In the genomic region with DNA sequence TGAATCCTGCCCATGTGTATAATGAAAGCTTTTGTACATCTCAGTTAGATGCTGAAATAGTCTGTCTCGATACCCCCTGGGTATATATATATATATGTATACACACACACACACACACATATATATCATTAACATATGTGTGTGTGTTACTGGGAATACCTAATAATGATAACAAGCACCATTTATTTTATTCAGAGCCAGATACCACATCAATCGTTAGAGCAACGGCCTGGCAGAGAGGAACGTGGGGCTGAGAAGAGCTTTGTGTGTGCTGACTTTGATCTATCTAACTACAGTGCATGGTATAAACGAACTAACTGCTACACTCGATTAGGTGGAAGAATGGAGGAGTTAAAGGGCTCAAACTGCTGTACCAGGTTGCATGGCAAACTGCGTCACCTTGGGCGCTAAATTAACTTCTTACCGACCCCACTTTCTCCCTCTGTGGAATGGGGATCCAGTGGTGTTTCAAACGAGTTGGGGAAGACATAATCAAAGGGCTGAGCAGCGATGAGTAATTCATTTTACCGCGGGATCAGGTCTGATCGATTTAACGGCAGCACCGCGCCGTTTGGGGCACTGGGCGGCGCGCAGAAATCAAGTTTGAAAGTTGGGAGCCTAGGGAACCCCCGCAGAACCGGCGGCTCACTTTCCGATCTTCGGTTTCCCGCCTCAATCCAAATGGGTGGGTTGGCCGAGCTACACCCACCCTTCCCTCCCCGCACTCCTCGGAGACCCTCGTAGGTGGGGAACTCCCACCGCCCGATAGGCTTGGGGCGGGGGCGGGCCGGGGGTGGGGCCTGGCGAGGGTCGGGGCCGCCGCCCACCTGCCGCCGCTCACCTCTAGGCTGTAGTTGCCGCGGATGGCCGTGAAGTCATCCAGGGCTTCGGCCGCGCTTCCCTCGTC, we compare ENCODE assay signal across 8 mouse cellular contexts. TPM values are rescaled to one million over a fixed set of nuclear protein-coding genes. Genes with fewer than 3 reads are reported as not detected.
A peak's percentile ranks its signal among the peaks of the same experiment; 100 is the strongest.
DNase-seq lines count a peak whose midpoint lies in the region; ATAC-seq and TF ChIP-seq lines count a peak whose summit lies in the region.

No protein-coding gene starts in this region.

- H3K79me2 ChIP-seq in heart, adult 2 months (replicated peaks; ENCODE audit: control insufficient read depth, insufficient read depth, low read length): no peaks in the 10 kb centered on the region

- peak overlapping the region; percentile 90 for H3K9ac ChIP-seq in heart, adult 2 months (ENCODE audit: low read depth, low read length)
- peak overlapping the region; percentile 87 for H3K9ac ChIP-seq in hindbrain, postnatal 0 days (replicated peaks; ENCODE audit: low read length)
- peak overlapping the region; percentile 86 for H3K9ac ChIP-seq in limb, embryonic 13.5 days
- peak overlapping the region; percentile 90 for H3K9ac ChIP-seq in midbrain, embryonic 14.5 days (replicated peaks; ENCODE audit: low read length)

- H3K4me1 ChIP-seq in heart, adult 2 months (ENCODE audit: control insufficient read depth, insufficient read depth, low read length): no peaks in the 10 kb centered on the region; the same call in none of the 2 replicates
- no peaks in the 10 kb centered on the region for H3K4me1 ChIP-seq in hindbrain, postnatal 0 days (ENCODE audit: insufficient read depth, low read length)
- peaks cover 17% of the 10 kb centered on the region; the same call in 1 of the 2 replicates for H3K4me1 ChIP-seq in limb, embryonic 13.5 days
- peaks cover 4% of the 10 kb centered on the region for H3K4me1 ChIP-seq in midbrain, embryonic 14.5 days (ENCODE audit: control insufficient read depth, insufficient read depth, low read length)

- no peak for TF ChIP-seq POLR2A in heart, adult 2 months (IDR thresholded peaks at IDR 0.05; ENCODE audit: insufficient read depth, low read depth, low read length)

- H3K4me2 ChIP-seq in hindbrain, postnatal 0 days (ENCODE audit: low read depth, low read length): peak overlapping the region; percentile 88
- peak overlapping the region; percentile 72 for H3K4me2 ChIP-seq in limb, embryonic 13.5 days (replicated peaks)
- H3K4me2 ChIP-seq in midbrain, embryonic 14.5 days (ENCODE audit: low read length): peak overlapping the region; percentile 78

- peak; percentile 58 for ATAC-seq in erythroblast, adult 5-6 weeks (replicated peaks; ENCODE audit: low FRiP score, poor library complexity, severe bottlenecking)
- peak; percentile 79 for ATAC-seq in hindbrain, postnatal 0 days
- ATAC-seq in limb, embryonic 13.5 days (ENCODE audit: low FRiP score, low read depth): peak; percentile 93
- ATAC-seq in midbrain, embryonic 14.5 days (ENCODE audit: low FRiP score, low TSS enrichment): peak; percentile 77

- intact Hi-C loops in heart, adult 2 months (cut with DNase I): loop anchor here (2.0 to 5.0 kb wide), 3 partner anchors 55 to 74 kb away; a partner anchor contains a TSS
- intact Hi-C loops in heart, postnatal 25 days (cut with DNase I): no loop called here

- H3K9me3 ChIP-seq in hindbrain, postnatal 0 days (ENCODE audit: low read length): no peaks in the 10 kb centered on the region
- H3K9me3 ChIP-seq in limb, embryonic 13.5 days: no peaks in the 10 kb centered on the region; the same call in 1 of the 2 replicates
- no peaks in the 10 kb centered on the region for H3K9me3 ChIP-seq in midbrain, embryonic 14.5 days (ENCODE audit: control insufficient read depth, low read length)

- TF ChIP-seq EP300 in heart, adult 2 months (IDR thresholded peaks at IDR 0.05; ENCODE audit: insufficient read depth, low read depth, low read length): no peak

- peak overlapping the region; percentile 81 for H3K27ac ChIP-seq in heart, adult 2 months
- H3K27ac ChIP-seq in hindbrain, postnatal 0 days: peak overlapping the region; percentile 92
- peak overlapping the region; percentile 98 for H3K27ac ChIP-seq in limb, embryonic 13.5 days
- H3K27ac ChIP-seq in midbrain, embryonic 14.5 days (replicated peaks; ENCODE audit: low read depth, low read length): peak overlapping the region; percentile 98

- peaks cover 2% of the 10 kb centered on the region; the same call in 1 of the 2 replicates for H3K36me3 ChIP-seq in heart, adult 2 months (ENCODE audit: control insufficient read depth, insufficient read depth, low read length)
- H3K36me3 ChIP-seq in hindbrain, postnatal 0 days (ENCODE audit: insufficient read depth, low read length): no peaks in the 10 kb centered on the region
- peaks cover 13% of the 10 kb centered on the region for H3K36me3 ChIP-seq in limb, embryonic 13.5 days
- peaks cover 7% of the 10 kb centered on the region for H3K36me3 ChIP-seq in midbrain, embryonic 14.5 days (ENCODE audit: control insufficient read depth, insufficient read depth, low read length)

- TF ChIP-seq CTCF in heart, adult 2 months (IDR thresholded peaks at IDR 0.05): no peak
- TF ChIP-seq CTCF in hindbrain, postnatal 0 days (IDR thresholded peaks at IDR 0.05; ENCODE audit: low read depth): peak; percentile 35; the same call in 1 of the 2 replicates

- 2% methylated on average over 45 of the region's 49 CpGs for WGBS in heart, adult 2 months
- WGBS in hindbrain, postnatal 0 days: 2% methylated on average over 48 of the region's 49 CpGs
- 1% methylated on average over 44 of the region's 49 CpGs for WGBS in limb, embryonic 13.5 days
- WGBS in midbrain, embryonic 14.5 days: under 1% methylated on average over 49 of the region's 49 CpGs

- peak overlapping the region; percentile 96 for H3K4me3 ChIP-seq in heart, adult 2 months
- H3K4me3 ChIP-seq in hindbrain, postnatal 0 days (ENCODE audit: low read length): peak overlapping the region; percentile 87
- peak overlapping the region; percentile 71 for H3K4me3 ChIP-seq in limb, embryonic 13.5 days
- peak overlapping the region; percentile 81 for H3K4me3 ChIP-seq in midbrain, embryonic 14.5 days (replicated peaks; ENCODE audit: low read depth, low read length)

- peak in 1 of 2 experiments; percentile 56 for DNase-seq in heart, adult 2 months
- no peak for DNase-seq in heart, postnatal 25 days (ENCODE audit: low spot score)
- peak; percentile 61 for DNase-seq in T-cell, adult 2 months (ENCODE audit: low spot score)
- DNase-seq in hindbrain, postnatal 0 days (ENCODE audit: low spot score): peak; percentile 71
- peak; percentile 74 for DNase-seq in midbrain, embryonic 14.5 days
- DNase-seq in thymus, adult 18-20 months: peak; percentile 26 to 54

- no peaks in the 10 kb centered on the region for H3K27me3 ChIP-seq in heart, adult 2 months (ENCODE audit: control insufficient read depth, insufficient read depth, low read length)
- H3K27me3 ChIP-seq in hindbrain, postnatal 0 days (ENCODE audit: insufficient read depth, low read length): no peaks in the 10 kb centered on the region
- no peaks in the 10 kb centered on the region for H3K27me3 ChIP-seq in limb, embryonic 13.5 days
- no peaks in the 10 kb centered on the region for H3K27me3 ChIP-seq in midbrain, embryonic 14.5 days (ENCODE audit: control insufficient read depth, insufficient read depth, low read length)

RNA-seq across cellular contexts. Expression of a gene that starts 0.6 kb away (rescaled TPM):
- total RNA-seq in heart, adult 2 months (2021): 1 to 10 TPM; 2.0 to 2.1 TPM
- 0.84 and 1.7 TPM in 2 replicates for polyA plus RNA-seq in heart, adult 2 months (2012; rRNA removed)
- 1 to 10 TPM; 2.3 to 2.5 TPM for total RNA-seq in heart, postnatal 25 days (2021)
- total RNA-seq in erythroblast, adult 5-6 weeks (2015; ENCODE audit: low replicate concordance): 31.5 and 34.9 TPM in 2 replicates
- 40.8 and 48.4 TPM in 2 replicates for total RNA-seq in erythroblast, adult 5-6 weeks (2017; ENCODE audit: low replicate concordance)
- total RNA-seq in hindbrain, postnatal 0 days (2014; rRNA removed): 8.4 and 12.7 TPM in 2 replicates
- polyA plus RNA-seq in hindbrain, postnatal 0 days (2015; fragmentation: Nextera tagmentation; extraction: Ambion mirVana): 5.2 and 6.0 TPM in 2 replicates
- polyA plus RNA-seq in limb, embryonic 13.5 days (2015; fragmentation: Nextera tagmentation; extraction: Ambion mirVana): 21.2 and 21.3 TPM in 2 replicates
- 6.7 and 10.8 TPM in 2 replicates for polyA plus RNA-seq in midbrain, embryonic 14.5 days (2014; fragmentation: Nextera tagmentation; extraction: Ambion mirVana)
